Mouse (Mus musculus) kidney, embryonic 16.5 days (tissue): ENCODE data around the gene Lipe. TPM values are rescaled to one million over a fixed set of nuclear protein-coding genes. Genes with fewer than 3 reads are reported as not detected.
A peak's percentile ranks its signal among the peaks of the same experiment; 100 is the strongest.
"Not testable (repeated sequence)": the region's sequence is repeated elsewhere in the genome, so short reads cannot be mapped to it uniquely, and the experiment has no call there.

Source experiments
- ATAC-seq: fragments of 200-750 bp; cut with Nextera tagmentation; 2 replicates; pipeline ENCODE4 v1.8.0; 2017; ENCODE audit warnings: moderate TSS enrichment; ENCODE audit not compliant: low FRiP score, low TSS enrichment
- H3K27ac ChIP-seq: fragments of 300-500 bp; sonication (generic); 2 replicates; pipeline ENCODE4 v1.5.1; 2014; ENCODE audit warnings: low read length
- H3K27me3 ChIP-seq: fragments of 300-500 bp; sonication (generic); 2 replicates; pipeline ENCODE4 v1.6.1; 2014; ENCODE audit warnings: low read length, control low read depth, mixed read lengths; ENCODE audit not compliant: insufficient read depth
- H3K36me3 ChIP-seq: fragments of 300-500 bp; sonication (generic); 2 replicates; pipeline ENCODE4 v1.6.1; 2014; ENCODE audit warnings: low read length, control low read depth, mixed read lengths; ENCODE audit not compliant: insufficient read depth
- H3K4me1 ChIP-seq: fragments of 300-500 bp; sonication (generic); 2 replicates; pipeline ENCODE4 v1.6.1; 2014; ENCODE audit warnings: low read length, control low read depth, mixed read lengths; ENCODE audit not compliant: insufficient read depth
- H3K4me2 ChIP-seq: fragments of 300-500 bp; sonication (generic); replicated peaks from 2 replicates; pipeline ENCODE4 v1.6.1; 2014; ENCODE audit warnings: low read depth, low read length
- H3K4me3 ChIP-seq: fragments of 300-500 bp; sonication (generic); 2 replicates; pipeline ENCODE4 v1.5.1; 2014; ENCODE audit warnings: mild to moderate bottlenecking, low read length
- H3K9ac ChIP-seq: fragments of 300-500 bp; sonication (generic); replicated peaks from 2 replicates; pipeline ENCODE4 v1.6.1; 2014; ENCODE audit warnings: low read length
- H3K9me3 ChIP-seq: fragments of 300-500 bp; sonication (generic); 2 replicates; pipeline ENCODE4 v1.6.1; 2016; ENCODE audit warnings: low read length, control low read depth
- WGBS: fragments of 180-500 bp; shearing (Covaris S2); extraction: QIAGEN DNeasy Blood & Tissue Kit; methylation state at CpG from one replicate; pipeline ENCODE4 v1.1.7; 2014; 5-methylcytosine and 5-hydroxymethylcytosine counted together
- polyA plus RNA-seq: library from polyadenylated mRNA; unstranded; fragments of >200 nt; fragmentation: Nextera tagmentation; extraction: Ambion mirVana; gene quantifications from 2 replicates; pipeline ENCODE4 v1.2.1, GENCODE M21; 2015

The Lipe gene
- polyA plus RNA-seq, 1 experiment from 2014 or later = 11.9 TPM

DNA sequence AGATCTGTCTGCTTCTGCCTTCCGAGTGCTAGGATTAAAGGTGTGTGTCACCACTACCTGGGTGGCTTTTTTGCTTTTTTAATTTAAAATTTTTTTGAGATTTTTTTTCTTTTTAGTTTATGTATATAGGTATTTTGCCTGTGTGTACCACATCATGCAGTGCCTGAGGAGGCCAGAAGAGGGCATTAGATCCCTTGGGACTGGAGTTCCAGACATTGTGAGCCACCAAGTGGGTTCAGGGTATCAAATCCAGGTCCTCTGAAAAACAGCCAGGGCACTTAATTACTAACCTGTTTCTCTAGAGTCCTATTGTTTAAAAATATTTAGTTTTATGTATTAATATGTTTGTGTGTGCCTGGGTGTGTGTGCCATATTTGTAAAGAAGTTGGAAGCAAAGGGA is 19.1 kb upstream of the Lipe start:
- Histone ChIP-seq H3K4me1 (no peaks in the 10 kb centered on the region), H3K36me3 (no peaks in the 10 kb centered on the region), H3K27me3 (no peaks in the 10 kb centered on the region), H3K4me3 (no peak overlapping the region), H3K27ac (no peak overlapping the region), H3K4me2 (no peak overlapping the region), H3K9me3 (no peaks in the 10 kb centered on the region), H3K9ac (no peak overlapping the region)
- ATAC-seq = no peak
- WGBS = 82% methylated on average over 1 of the region's 1 CpGs

GRCm38 (mm10) chr7:25412833-25413441 is 14.4 kb upstream of the Lipe start, which contains the start of gene Cxcl17:
Cxcl17 (minus strand) TSS chr7:25412886.
- Histone ChIP-seq H3K27ac (no peak within 1 kb of the TSS), H3K9me3 (no peaks in the 10 kb centered on the region), H3K4me1 (no peaks in the 10 kb centered on the region), H3K4me2 (no peak within 1 kb of the TSS), H3K4me3 (no peak within 1 kb of the TSS), H3K27me3 (no peaks in the 10 kb centered on the region), H3K36me3 (no peaks in the 10 kb centered on the region), H3K9ac (no peak within 1 kb of the TSS)
- WGBS = 47% methylated on average over 7 of the region's 7 CpGs
- ATAC-seq = no peak

- ATAC-seq = no peak
- 81% methylated on average over 3 of the region's 3 CpGs for WGBS
These were observed 13.4 kb upstream of the Lipe start for GRCm38 (mm10) chr7:25411861-25412260.

GRCm38 (mm10) chr7:25410969-25411615 is 12.6 kb upstream of the Lipe start:
- Histone ChIP-seq H3K27me3 (no peaks in the 10 kb centered on the region), H3K4me1 (no peaks in the 10 kb centered on the region), H3K4me2 (no peak overlapping the region), H3K9ac (no peak overlapping the region), H3K27ac (no peak overlapping the region), H3K4me3 (no peak overlapping the region), H3K9me3 (no peaks in the 10 kb centered on the region), H3K36me3 (no peaks in the 10 kb centered on the region)
- ATAC-seq = no peak
- 82% methylated on average over 1 of the region's 1 CpGs for WGBS

More at GRCm38 (mm10) chr7:25411861-25412260, 13.4 kb upstream of the Lipe start:
- no peaks in the 10 kb centered on the region for H3K36me3 ChIP-seq
- H3K4me2 ChIP-seq = no peak overlapping the region
- no peaks in the 10 kb centered on the region for H3K27me3 ChIP-seq
- no peaks in the 10 kb centered on the region for H3K4me1 ChIP-seq
- H3K4me3 ChIP-seq = no peak overlapping the region
- no peaks in the 10 kb centered on the region for H3K9me3 ChIP-seq
- no peak overlapping the region for H3K27ac ChIP-seq
- no peak overlapping the region for H3K9ac ChIP-seq

- Histone ChIP-seq H3K4me1 (no peaks in the 10 kb centered on the region), H3K36me3 (no peaks in the 10 kb centered on the region), H3K4me2 (no peak overlapping the region), H3K27ac (no peak overlapping the region), H3K9me3 (no peaks in the 10 kb centered on the region), H3K27me3 (no peaks in the 10 kb centered on the region), H3K4me3 (no peak overlapping the region), H3K9ac (no peak overlapping the region)
- ATAC-seq = no peak
- 59% methylated on average over 4 of the region's 4 CpGs for WGBS
These were observed 10.7 kb upstream of the Lipe start for GRCm38 (mm10) chr7:25409114-25409760.

DNA sequence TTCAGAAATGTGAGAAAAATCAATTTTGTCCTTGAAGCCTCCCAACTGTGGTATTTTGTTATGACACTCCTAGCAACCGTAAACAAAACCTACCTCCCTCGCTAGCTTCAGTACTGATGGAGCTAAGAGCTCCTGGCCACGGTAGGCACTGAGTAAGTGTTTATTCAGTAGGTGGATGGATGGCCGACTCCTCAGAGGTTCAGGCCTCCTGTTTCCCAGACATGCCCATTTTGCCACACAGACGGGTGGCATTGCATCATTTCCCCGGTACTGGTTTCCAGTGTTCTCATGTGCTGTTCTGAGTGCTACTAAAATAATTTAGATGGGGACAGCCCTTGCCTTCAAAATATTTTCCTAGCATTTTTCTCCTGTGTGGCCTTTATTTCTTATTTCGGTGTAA is 8.0 kb upstream of the Lipe start:
- Histone ChIP-seq H3K4me2 (no peak overlapping the region), H3K27me3 (no peaks in the 10 kb centered on the region), H3K4me1 (peaks cover 6% of the 10 kb centered on the region; the same call in 1 of the 2 replicates), H3K9me3 (no peaks in the 10 kb centered on the region), H3K9ac (no peak overlapping the region), H3K27ac (no peak overlapping the region), H3K4me3 (no peak overlapping the region), H3K36me3 (no peaks in the 10 kb centered on the region)
- no peak for ATAC-seq
- WGBS = 71% methylated on average over 7 of the region's 7 CpGs

DNA sequence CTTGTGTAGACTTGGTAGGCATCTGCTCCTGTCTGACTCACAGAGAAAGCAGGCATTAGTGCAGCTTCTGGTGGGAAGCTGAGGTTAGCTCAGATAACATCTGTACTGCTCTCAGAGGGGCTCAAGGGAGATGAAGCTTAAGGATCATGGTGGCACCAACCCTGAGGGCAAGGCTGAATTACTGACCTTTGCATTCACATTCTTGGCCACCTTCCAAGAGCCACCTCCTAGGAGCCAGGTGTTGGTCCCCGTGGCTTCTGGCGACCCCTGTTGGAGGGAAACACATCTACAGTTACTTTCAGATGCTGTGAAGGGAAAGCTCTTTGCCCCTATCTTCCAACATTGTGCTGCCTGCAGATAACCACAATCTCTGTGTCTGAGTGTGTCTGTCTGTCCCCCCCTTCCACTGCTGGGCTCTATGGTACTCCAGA is 4.2 kb upstream of the Lipe start:
- Histone ChIP-seq H3K4me1 (peaks cover 7% of the 10 kb centered on the region), H3K9ac (no peak overlapping the region), H3K4me3 (no peak overlapping the region), H3K4me2 (no peak overlapping the region), H3K27me3 (no peaks in the 10 kb centered on the region), H3K36me3 (no peaks in the 10 kb centered on the region), H3K9me3 (no peaks in the 10 kb centered on the region), H3K27ac (peak overlapping the region; percentile 74)
- 3% methylated on average over 2 of the region's 2 CpGs for WGBS
- peak; percentile 71 for ATAC-seq

DNA sequence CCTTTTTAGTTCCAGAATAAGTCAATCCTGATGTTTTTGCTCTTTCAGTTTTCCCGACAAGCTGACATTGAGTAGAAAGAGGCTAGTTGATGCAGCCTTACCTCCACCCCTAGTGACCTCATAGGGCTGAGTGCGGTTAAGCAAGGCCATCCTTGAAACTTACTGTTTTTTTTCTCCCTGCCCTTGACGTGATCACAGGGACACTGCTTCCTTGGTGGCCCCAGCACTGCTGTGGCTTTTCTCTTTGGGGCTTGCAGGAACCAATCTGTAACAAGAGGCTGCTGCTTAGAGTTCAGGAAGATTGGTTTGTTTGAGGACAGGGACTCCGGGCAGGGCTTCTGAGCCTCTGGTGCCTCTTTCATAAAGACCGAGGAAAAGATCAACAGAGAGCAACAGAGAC is 3.5 kb upstream of the Lipe start:
- H3K27me3 ChIP-seq = no peaks in the 10 kb centered on the region
- H3K9ac ChIP-seq = no peak overlapping the region
- H3K9me3 ChIP-seq = no peaks in the 10 kb centered on the region
- ATAC-seq = no peak
- peaks cover 14% of the 10 kb centered on the region for H3K4me1 ChIP-seq
- H3K27ac ChIP-seq = peak overlapping the region; percentile 74
- H3K4me3 ChIP-seq = no peak overlapping the region
- no peak overlapping the region for H3K4me2 ChIP-seq
- H3K36me3 ChIP-seq = no peaks in the 10 kb centered on the region
- WGBS = 36% methylated on average over 5 of the region's 5 CpGs

GRCm38 (mm10) chr7:25401551-25401950 is 3.0 kb upstream of the Lipe start:
- H3K27ac ChIP-seq = no peak overlapping the region
- no peak overlapping the region for H3K9ac ChIP-seq
- no peaks in the 10 kb centered on the region for H3K9me3 ChIP-seq
- H3K4me2 ChIP-seq = no peak overlapping the region
- no peaks in the 10 kb centered on the region for H3K27me3 ChIP-seq
- H3K36me3 ChIP-seq = no peaks in the 10 kb centered on the region
- no peak for ATAC-seq
- 43% methylated on average over 2 of the region's 2 CpGs for WGBS
- H3K4me1 ChIP-seq = peaks cover 17% of the 10 kb centered on the region
- no peak overlapping the region for H3K4me3 ChIP-seq

- H3K36me3 ChIP-seq, H3K4me2 ChIP-seq, ATAC-seq, H3K9ac ChIP-seq, H3K9me3 ChIP-seq, H3K27ac ChIP-seq, H3K27me3 ChIP-seq, H3K4me3 ChIP-seq: not testable (repeated sequence)
- H3K4me1 ChIP-seq = peaks cover 32% of the 10 kb centered on the region
These were observed 518 bp upstream of the Lipe start for GRCm38 (mm10) chr7:25399028-25399427.
